Mouse (Mus musculus): ENCODE measurements around the gene Klhdc8b. TPM values are rescaled to one million over a fixed set of nuclear protein-coding genes. Genes with fewer than 3 reads are reported as not detected.

Gene Klhdc8b
- polyA plus RNA-seq, 1 experiment from 2014 or later, result 47.9 TPM

- DNase-seq (ENCODE audit: low spot score), result no peak
- Histone ChIP-seq H3K9ac (ENCODE audit: low read length) (no peak overlapping the region), H3K9me3 (replicated peaks; ENCODE audit: control insufficient read depth, low read length) (no peaks in the 10 kb centered on the region), H3K27ac (ENCODE audit: low read depth, low read length) (no peak overlapping the region), H3K4me2 (ENCODE audit: low read length) (no peak overlapping the region), H3K36me3 (ENCODE audit: control insufficient read depth, insufficient read depth, low read length) (peaks cover 76% of the 10 kb centered on the region), H3K4me1 (ENCODE audit: control insufficient read depth, insufficient read depth, low read length) (peaks cover 15% of the 10 kb centered on the region), H3K27me3 (replicated peaks; ENCODE audit: control insufficient read depth, insufficient read depth, low read length) (no peaks in the 10 kb centered on the region), H3K4me3 (ENCODE audit: low read depth, low read length) (no peak overlapping the region)
- WGBS, result 94% methylated on average over 8 of the region's 8 CpGs
- ATAC-seq, result no peak
Measured at GRCm38 (mm10) chr9:108493246-108493645, 31.9 kb upstream of the Klhdc8b start.

DNA sequence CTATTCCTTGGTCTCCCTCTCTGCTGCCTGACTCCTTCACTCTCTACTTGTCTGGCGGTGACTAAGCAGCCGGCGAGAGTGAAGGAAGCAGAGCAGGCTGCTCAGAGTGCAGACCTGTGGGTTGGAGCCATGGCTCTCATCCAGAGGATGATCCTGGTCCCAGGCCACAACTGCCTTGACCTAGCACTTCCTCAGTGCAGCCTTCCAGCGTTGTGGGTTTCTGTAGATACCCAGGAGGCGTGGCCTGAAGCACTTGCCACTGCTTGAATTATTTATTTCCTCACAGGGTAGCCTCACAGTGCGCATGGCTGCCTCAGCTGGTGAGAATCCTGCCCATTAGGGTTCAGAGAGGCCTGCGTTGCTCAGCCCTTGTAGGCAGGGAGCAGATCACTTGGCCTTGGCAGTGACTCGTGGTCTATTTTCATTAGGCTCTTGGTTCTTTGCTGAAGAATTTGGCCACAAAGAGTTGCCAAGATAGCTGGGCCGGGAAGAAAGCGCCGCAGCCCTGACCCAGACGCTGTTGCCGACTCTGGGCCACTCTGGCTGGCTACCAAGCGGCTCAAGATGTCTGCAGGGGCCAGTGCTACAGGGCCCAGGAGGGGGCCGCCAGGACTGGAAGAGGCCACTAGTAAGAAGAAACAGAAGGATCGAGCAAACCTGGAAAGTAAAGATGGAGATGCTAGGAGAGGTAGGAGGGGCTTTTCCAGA, 30.8 kb upstream of the Klhdc8b start:
- ATAC-seq, result no peak
- H3K36me3 ChIP-seq (ENCODE audit: control insufficient read depth, insufficient read depth, low read length), result peaks cover 74% of the 10 kb centered on the region
- peak overlapping the region; percentile 98 for H3K4me3 ChIP-seq (ENCODE audit: low read depth, low read length)
- peak overlapping the region; percentile 94 for H3K4me2 ChIP-seq (ENCODE audit: low read length)
- no peaks in the 10 kb centered on the region for H3K9me3 ChIP-seq (replicated peaks; ENCODE audit: control insufficient read depth, low read length)
- 91% methylated on average over 16 of the region's 16 CpGs for WGBS
- peaks cover 15% of the 10 kb centered on the region for H3K4me1 ChIP-seq (ENCODE audit: control insufficient read depth, insufficient read depth, low read length)
- DNase-seq (ENCODE audit: low spot score), result no peak
- peak overlapping the region; percentile 96 for H3K9ac ChIP-seq (ENCODE audit: low read length)
- no peaks in the 10 kb centered on the region for H3K27me3 ChIP-seq (replicated peaks; ENCODE audit: control insufficient read depth, insufficient read depth, low read length)
- H3K27ac ChIP-seq (ENCODE audit: low read depth, low read length), result no peak overlapping the region

DNA sequence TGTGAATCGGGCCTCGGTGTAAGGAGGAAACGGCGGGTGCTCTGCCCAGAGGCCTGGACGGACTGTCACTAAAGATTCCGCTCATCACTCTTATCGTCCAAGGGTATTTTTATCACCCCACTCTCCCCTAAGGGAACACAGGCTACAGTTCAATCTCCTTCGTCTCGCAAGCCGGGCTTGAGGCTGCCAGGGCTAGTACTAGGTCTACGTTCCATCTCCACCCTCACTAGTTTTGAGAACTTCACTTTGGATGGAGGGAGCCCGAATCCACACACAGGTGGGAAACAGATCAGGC, 29.9 kb upstream of the Klhdc8b start:
- H3K9me3 ChIP-seq (replicated peaks; ENCODE audit: control insufficient read depth, low read length), result no peaks in the 10 kb centered on the region
- peak overlapping the region; percentile 96 for H3K9ac ChIP-seq (ENCODE audit: low read length)
- no peaks in the 10 kb centered on the region for H3K27me3 ChIP-seq (replicated peaks; ENCODE audit: control insufficient read depth, insufficient read depth, low read length)
- peak overlapping the region; percentile 98 for H3K4me3 ChIP-seq (ENCODE audit: low read depth, low read length)
- H3K27ac ChIP-seq (ENCODE audit: low read depth, low read length), result peak overlapping the region; percentile 96
- H3K36me3 ChIP-seq (ENCODE audit: control insufficient read depth, insufficient read depth, low read length), result peaks cover 73% of the 10 kb centered on the region
- H3K4me2 ChIP-seq (ENCODE audit: low read length), result peak overlapping the region; percentile 94
- H3K4me1 ChIP-seq (ENCODE audit: control insufficient read depth, insufficient read depth, low read length), result peaks cover 15% of the 10 kb centered on the region
- 12% methylated on average over 12 of the region's 12 CpGs for WGBS
- ATAC-seq, result no peak; the same call in 1 of the 2 replicates
- DNase-seq (ENCODE audit: low spot score), result no peak

DNA sequence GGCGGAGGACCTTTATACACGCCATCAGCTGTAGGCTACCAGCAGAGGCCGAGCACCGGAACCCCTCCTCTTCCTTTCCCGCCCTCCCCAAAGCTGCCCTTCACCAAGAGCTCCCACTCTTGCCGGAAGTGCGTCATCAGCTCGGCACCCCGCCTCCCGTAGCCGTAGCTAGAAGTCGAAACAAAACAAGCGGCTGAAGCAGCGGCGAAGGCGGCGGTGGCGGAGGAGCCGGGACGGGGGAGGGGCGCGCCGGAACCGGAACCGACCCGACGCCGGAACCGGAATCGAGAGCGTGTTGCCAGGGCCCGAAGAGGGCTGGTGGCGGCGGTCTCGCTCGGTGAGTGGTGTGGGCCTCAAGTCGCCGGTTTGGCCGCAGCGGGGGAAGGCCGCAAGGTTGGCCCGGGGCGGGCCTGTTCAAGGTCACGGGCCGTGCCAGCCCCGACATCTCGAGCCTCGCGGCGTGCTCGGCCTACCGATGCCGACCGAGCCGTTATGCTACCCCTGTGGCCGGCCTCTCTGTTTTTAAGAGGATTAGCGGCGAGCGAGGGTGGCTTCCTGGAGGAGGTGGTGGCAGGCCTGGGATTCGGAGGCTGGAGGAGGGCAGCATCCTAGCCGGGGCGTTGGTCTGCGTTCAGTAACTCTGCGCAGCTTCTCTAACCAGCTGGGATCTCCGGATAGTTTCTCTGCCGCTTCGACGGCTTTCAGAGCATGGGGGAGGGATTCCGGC, 29.3 kb upstream of the Klhdc8b start, which contains the start of gene Usp19:
Gene Usp19, plus strand, starts transcription at position 44 of the 727 bp plus-strand sequence.
- peak; percentile 97 for ATAC-seq
- peak within 1 kb of the TSS; percentile 98 for H3K4me3 ChIP-seq (ENCODE audit: low read depth, low read length)
- H3K4me1 ChIP-seq (ENCODE audit: control insufficient read depth, insufficient read depth, low read length), result peaks cover 15% of the 10 kb centered on the region
- no peaks in the 10 kb centered on the region for H3K9me3 ChIP-seq (replicated peaks; ENCODE audit: control insufficient read depth, low read length)
- WGBS, result under 1% methylated on average over 69 of the region's 69 CpGs
- H3K27ac ChIP-seq (ENCODE audit: low read depth, low read length), result peak within 1 kb of the TSS; percentile 96
- H3K36me3 ChIP-seq (ENCODE audit: control insufficient read depth, insufficient read depth, low read length), result peaks cover 71% of the 10 kb centered on the region
- DNase-seq (ENCODE audit: low spot score), result peak; percentile 98
- H3K27me3 ChIP-seq (replicated peaks; ENCODE audit: control insufficient read depth, insufficient read depth, low read length), result no peaks in the 10 kb centered on the region
- peak within 1 kb of the TSS; percentile 96 for H3K9ac ChIP-seq (ENCODE audit: low read length)
- H3K4me2 ChIP-seq (ENCODE audit: low read length), result peak within 1 kb of the TSS; percentile 94

GRCm38 (mm10) chr9:108489702-108490558, 28.5 kb upstream of the Klhdc8b start:
- WGBS, result 68% methylated on average over 26 of the region's 26 CpGs
- Histone ChIP-seq H3K9me3 (replicated peaks; ENCODE audit: control insufficient read depth, low read length) (no peaks in the 10 kb centered on the region), H3K36me3 (ENCODE audit: control insufficient read depth, insufficient read depth, low read length) (peaks cover 63% of the 10 kb centered on the region), H3K4me2 (ENCODE audit: low read length) (peak overlapping the region; percentile 94), H3K4me1 (ENCODE audit: control insufficient read depth, insufficient read depth, low read length) (peaks cover 15% of the 10 kb centered on the region), H3K9ac (ENCODE audit: low read length) (peak overlapping the region; percentile 96), H3K27ac (ENCODE audit: low read depth, low read length) (peak overlapping the region; percentile 96), H3K4me3 (ENCODE audit: low read depth, low read length) (peak overlapping the region; percentile 98), H3K27me3 (replicated peaks; ENCODE audit: control insufficient read depth, insufficient read depth, low read length) (no peaks in the 10 kb centered on the region)
- ATAC-seq (no peak; the same call in 1 of the 2 replicates), DNase-seq (ENCODE audit: low spot score) (no peak)

- Histone ChIP-seq H3K9ac (ENCODE audit: low read length) (no peak overlapping the region), H3K27me3 (replicated peaks; ENCODE audit: control insufficient read depth, insufficient read depth, low read length) (no peaks in the 10 kb centered on the region), H3K27ac (ENCODE audit: low read depth, low read length) (0 out of 2 replicates have a peak overlapping the region, but pooled peaks have one; percentile 96), H3K4me1 (ENCODE audit: control insufficient read depth, insufficient read depth, low read length) (peaks cover 15% of the 10 kb centered on the region), H3K4me2 (ENCODE audit: low read length) (no peak overlapping the region), H3K9me3 (replicated peaks; ENCODE audit: control insufficient read depth, low read length) (no peaks in the 10 kb centered on the region), H3K4me3 (ENCODE audit: low read depth, low read length) (no peak overlapping the region), H3K36me3 (ENCODE audit: control insufficient read depth, insufficient read depth, low read length) (peaks cover 56% of the 10 kb centered on the region)
- DNase-seq (ENCODE audit: low spot score) (no peak), ATAC-seq (no peak)
- WGBS, result 96% methylated on average over 20 of the region's 20 CpGs
Measured at GRCm38 (mm10) chr9:108489215-108489614, 27.8 kb upstream of the Klhdc8b start.

DNA sequence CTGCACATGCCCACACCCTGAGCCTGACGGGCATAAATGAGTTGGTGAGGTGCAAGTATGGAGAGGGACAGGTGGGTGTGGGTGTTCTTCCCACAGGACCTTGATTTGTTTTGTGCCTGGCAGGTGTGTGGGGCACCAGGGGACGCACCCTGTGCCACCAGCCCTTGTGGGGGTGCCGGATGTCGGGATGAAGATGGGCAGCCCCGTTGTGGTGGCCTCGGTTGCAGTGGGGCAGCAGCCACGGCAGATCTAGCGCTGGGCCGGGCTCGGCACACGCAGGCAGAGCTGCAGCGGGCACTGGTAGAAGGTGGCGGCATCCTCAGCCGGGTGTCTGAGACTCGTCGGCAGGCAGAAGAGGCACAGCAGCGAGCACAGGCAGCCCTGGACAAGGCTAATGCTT, 27.0 kb upstream of the Klhdc8b start:
- peaks cover 49% of the 10 kb centered on the region for H3K36me3 ChIP-seq (ENCODE audit: control insufficient read depth, insufficient read depth, low read length)
- no peak overlapping the region for H3K4me3 ChIP-seq (ENCODE audit: low read depth, low read length)
- no peaks in the 10 kb centered on the region for H3K9me3 ChIP-seq (replicated peaks; ENCODE audit: control insufficient read depth, low read length)
- DNase-seq (ENCODE audit: low spot score) (no peak), ATAC-seq (no peak)
- no peak overlapping the region for H3K9ac ChIP-seq (ENCODE audit: low read length)
- H3K27ac ChIP-seq (ENCODE audit: low read depth, low read length), result no peak overlapping the region
- no peak overlapping the region for H3K4me2 ChIP-seq (ENCODE audit: low read length)
- H3K27me3 ChIP-seq (replicated peaks; ENCODE audit: control insufficient read depth, insufficient read depth, low read length), result no peaks in the 10 kb centered on the region
- H3K4me1 ChIP-seq (ENCODE audit: control insufficient read depth, insufficient read depth, low read length), result peaks cover 15% of the 10 kb centered on the region
- 93% methylated on average over 17 of the region's 17 CpGs for WGBS

GRCm38 (mm10) chr9:108486973-108487530, 25.7 kb upstream of the Klhdc8b start:
- Histone ChIP-seq H3K36me3 (ENCODE audit: control insufficient read depth, insufficient read depth, low read length) (peaks cover 38% of the 10 kb centered on the region), H3K27me3 (replicated peaks; ENCODE audit: control insufficient read depth, insufficient read depth, low read length) (no peaks in the 10 kb centered on the region), H3K27ac (ENCODE audit: low read depth, low read length) (no peak overlapping the region), H3K9ac (ENCODE audit: low read length) (no peak overlapping the region), H3K9me3 (replicated peaks; ENCODE audit: control insufficient read depth, low read length) (no peaks in the 10 kb centered on the region), H3K4me1 (ENCODE audit: control insufficient read depth, insufficient read depth, low read length) (peaks cover 12% of the 10 kb centered on the region), H3K4me3 (ENCODE audit: low read depth, low read length) (no peak overlapping the region), H3K4me2 (ENCODE audit: low read length) (no peak overlapping the region)
- 91% methylated on average over 8 of the region's 8 CpGs for WGBS
- ATAC-seq, result no peak
- no peak for DNase-seq (ENCODE audit: low spot score)
